Mouse (Mus musculus) neural tube, embryonic 11.5 days (tissue): ENCODE data around the gene Slc35f1. TPM values are rescaled to one million over a fixed set of nuclear protein-coding genes. Genes with fewer than 3 reads are reported as not detected.

Source experiments
- ATAC-seq: fragments of 200-750 bp; cut with Nextera tagmentation; 2 replicates; pipeline ENCODE4 v1.8.0; 2017; ENCODE audit warnings: moderate number of reproducible peaks, mild to moderate bottlenecking, moderate TSS enrichment, moderate library complexity; ENCODE audit not compliant: insufficient read depth, low FRiP score, low TSS enrichment
- DNase-seq: peaks from one replicate; pipeline ENCODE4 v3.0.0-alpha.2; 2015; ENCODE audit warnings: low spot score
- H3K27ac ChIP-seq: fragments of 300-500 bp; sonication (generic); 2 replicates; pipeline ENCODE4 v1.5.1; 2014; ENCODE audit warnings: low read depth, mild to moderate bottlenecking, low read length
- H3K27me3 ChIP-seq: fragments of 300-500 bp; sonication (generic); 2 replicates; pipeline ENCODE4 v1.6.1; 2014; ENCODE audit warnings: mild to moderate bottlenecking, low read length, mixed read lengths; ENCODE audit not compliant: control insufficient read depth, insufficient read depth
- H3K36me3 ChIP-seq: fragments of 300-500 bp; sonication (generic); 2 replicates; pipeline ENCODE4 v1.6.1; 2014; ENCODE audit warnings: mild to moderate bottlenecking, low read length, moderate library complexity, mixed read lengths; ENCODE audit not compliant: control insufficient read depth, insufficient read depth
- H3K4me1 ChIP-seq: fragments of 300-500 bp; sonication (generic); 2 replicates; pipeline ENCODE4 v1.6.1; 2014; ENCODE audit warnings: low read length, mixed read lengths; ENCODE audit not compliant: control insufficient read depth, insufficient read depth
- H3K4me2 ChIP-seq: fragments of 300-500 bp; sonication (generic); 2 replicates; pipeline ENCODE4 v1.6.1; 2014; ENCODE audit warnings: low read depth, mild to moderate bottlenecking, moderate library complexity
- H3K4me3 ChIP-seq: fragments of 300-500 bp; sonication (generic); 2 replicates; pipeline ENCODE4 v1.5.1; 2014; ENCODE audit warnings: low read depth, low read length
- H3K9ac ChIP-seq: fragments of 300-500 bp; sonication (generic); 2 replicates; pipeline ENCODE4 v1.6.1; 2014; ENCODE audit warnings: mild to moderate bottlenecking, low read length
- H3K9me3 ChIP-seq: fragments of 300-500 bp; sonication (generic); 2 replicates; pipeline ENCODE4 v1.6.1; 2016; ENCODE audit warnings: low read length; ENCODE audit not compliant: control insufficient read depth
- WGBS: fragments of 180-500 bp; shearing (Covaris S2); extraction: QIAGEN DNeasy Blood & Tissue Kit; methylation state at CpG from one replicate; pipeline ENCODE4 v1.1.7; 2014; 5-methylcytosine and 5-hydroxymethylcytosine counted together
- polyA plus RNA-seq: library from polyadenylated mRNA; unstranded; fragments of >200 nt; fragmentation: Nextera tagmentation; extraction: Ambion mirVana; gene quantifications from 2 replicates; pipeline ENCODE4 v1.2.1, GENCODE M21; 2014

Slc35f1 gene
- polyA plus RNA-seq, 1 experiment from 2014 or later, result 17.1 TPM

- DNase-seq (no peak), ATAC-seq (no peak)
- Histone ChIP-seq H3K4me3 (no peak overlapping the region), H3K27ac (no peak overlapping the region), H3K9me3 (no peaks in the 10 kb centered on the region), H3K4me2 (no peak overlapping the region), H3K36me3 (no peaks in the 10 kb centered on the region), H3K27me3 (no peaks in the 10 kb centered on the region), H3K9ac (no peak overlapping the region), H3K4me1 (no peaks in the 10 kb centered on the region)
- WGBS, result 89% methylated on average over 4 of the region's 4 CpGs
Observed at GRCm38 (mm10) chr10:52715146-52715545, 24.8 kb downstream of the Slc35f1 start.

- Histone ChIP-seq H3K9me3 (no peaks in the 10 kb centered on the region), H3K36me3 (no peaks in the 10 kb centered on the region), H3K4me1 (no peaks in the 10 kb centered on the region), H3K27ac (no peak overlapping the region), H3K9ac (no peak overlapping the region), H3K4me2 (no peak overlapping the region), H3K4me3 (no peak overlapping the region), H3K27me3 (no peaks in the 10 kb centered on the region)
- no peak for ATAC-seq
- WGBS, result 83% methylated on average over 1 of the region's 1 CpGs
- DNase-seq, result no peak
Observed at GRCm38 (mm10) chr10:52718199-52718917, 28.0 kb downstream of the Slc35f1 start.

DNA sequence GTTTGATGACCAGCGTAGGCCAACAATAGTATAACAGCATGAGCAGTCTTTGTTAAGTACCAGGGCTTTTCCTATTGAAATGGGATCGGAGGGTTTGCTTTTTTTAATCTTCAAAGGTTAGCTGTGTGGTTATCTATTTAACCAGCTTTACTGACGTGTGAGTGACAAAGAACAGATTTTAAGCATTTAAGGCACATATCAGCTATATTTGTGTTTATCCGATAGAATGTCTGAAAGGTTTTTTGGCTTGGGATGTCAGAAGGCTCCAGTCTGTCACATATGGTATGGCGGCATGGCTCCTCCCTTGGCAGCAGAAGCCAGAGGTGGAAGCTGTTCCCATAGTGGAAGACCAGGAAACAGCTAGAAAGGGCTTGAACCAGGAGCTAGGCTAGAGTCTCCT lies 36.3 kb downstream of the Slc35f1 start:
- WGBS, result 89% methylated on average over 5 of the region's 5 CpGs
- H3K9me3 ChIP-seq, result no peaks in the 10 kb centered on the region
- H3K4me2 ChIP-seq, result no peak overlapping the region
- no peak overlapping the region for H3K9ac ChIP-seq
- H3K4me1 ChIP-seq, result no peaks in the 10 kb centered on the region
- ATAC-seq (no peak), DNase-seq (no peak)
- H3K36me3 ChIP-seq, result no peaks in the 10 kb centered on the region
- no peak overlapping the region for H3K27ac ChIP-seq
- no peaks in the 10 kb centered on the region for H3K27me3 ChIP-seq
- H3K4me3 ChIP-seq, result no peak overlapping the region

- H3K9me3 ChIP-seq, result no peaks in the 10 kb centered on the region
- no peak overlapping the region for H3K27ac ChIP-seq
- H3K4me2 ChIP-seq, result no peak overlapping the region
- 6% methylated on average over 10 of the region's 10 CpGs for WGBS
- no peaks in the 10 kb centered on the region for H3K36me3 ChIP-seq
- peak; percentile 88 for DNase-seq
- peak; percentile 99 for ATAC-seq
- peaks cover 2% of the 10 kb centered on the region; the same call in 1 of the 2 replicates for H3K4me1 ChIP-seq
- no peaks in the 10 kb centered on the region for H3K27me3 ChIP-seq
- no peak overlapping the region for H3K9ac ChIP-seq
- H3K4me3 ChIP-seq, result no peak overlapping the region
Observed at GRCm38 (mm10) chr10:52742671-52743379, 52.5 kb downstream of the Slc35f1 start.

DNA sequence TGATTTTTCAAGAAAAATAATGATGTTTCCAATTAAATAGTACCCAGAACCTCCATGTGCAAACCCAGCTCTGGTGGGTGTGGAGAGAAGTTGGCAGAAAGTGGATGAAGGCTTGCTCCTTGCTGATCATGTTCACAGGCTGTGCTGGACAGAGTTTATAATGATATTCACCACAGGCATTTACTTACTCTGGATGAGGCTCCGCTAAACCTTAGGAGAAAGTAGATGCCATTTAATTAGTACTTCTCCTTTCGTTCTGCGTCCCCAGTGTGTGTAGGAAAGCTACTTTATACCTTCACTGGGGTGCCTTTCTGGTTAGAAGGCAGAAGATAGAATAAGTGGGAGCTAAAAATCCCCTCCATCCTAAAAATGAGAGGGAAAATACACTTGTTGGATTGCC lies 53.5 kb downstream of the Slc35f1 start:
- Histone ChIP-seq H3K4me1 (peaks cover 2% of the 10 kb centered on the region; the same call in 1 of the 2 replicates), H3K9ac (no peak overlapping the region), H3K27ac (no peak overlapping the region), H3K4me2 (no peak overlapping the region), H3K4me3 (no peak overlapping the region), H3K36me3 (no peaks in the 10 kb centered on the region), H3K9me3 (no peaks in the 10 kb centered on the region), H3K27me3 (no peaks in the 10 kb centered on the region)
- ATAC-seq (no peak), DNase-seq (no peak)
- whole genome bisulfite sequencing, result 88% methylated on average over 3 of the region's 3 CpGs

DNA sequence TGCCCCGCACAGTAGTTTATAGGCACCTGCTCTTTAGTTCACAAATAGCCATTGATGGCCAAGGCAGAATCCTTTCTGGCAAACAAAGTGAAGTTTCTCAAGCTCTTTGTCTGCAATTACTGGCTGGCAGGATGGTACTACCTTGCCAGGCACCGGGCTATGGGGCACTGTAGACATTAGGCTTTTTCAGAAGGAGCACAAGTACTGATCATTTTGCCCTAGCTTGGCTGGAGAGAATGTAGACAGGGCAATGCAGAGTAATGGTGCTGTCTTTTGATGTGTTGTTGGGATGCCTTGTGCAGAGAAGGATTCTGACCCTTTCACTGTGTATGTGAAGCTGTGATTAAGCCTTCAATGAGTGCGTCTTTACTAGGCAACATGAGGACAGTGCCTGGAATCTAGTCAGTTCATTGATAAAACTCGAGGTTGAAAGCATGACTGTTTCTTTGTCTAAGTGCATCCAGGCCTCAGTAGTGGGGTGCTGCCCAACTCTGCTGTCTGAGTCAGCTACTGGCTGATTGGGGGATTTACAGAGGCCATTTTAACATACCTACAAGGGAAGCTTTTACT lies 57.8 kb downstream of the Slc35f1 start:
- Histone ChIP-seq H3K27ac (no peak overlapping the region), H3K9ac (no peak overlapping the region), H3K4me3 (no peak overlapping the region), H3K4me1 (peaks cover 2% of the 10 kb centered on the region; the same call in 1 of the 2 replicates), H3K9me3 (no peaks in the 10 kb centered on the region), H3K4me2 (no peak overlapping the region), H3K27me3 (no peaks in the 10 kb centered on the region), H3K36me3 (no peaks in the 10 kb centered on the region)
- DNase-seq (no peak), ATAC-seq (peak; percentile 28; the same call in 1 of the 2 replicates)
- WGBS, result 64% methylated on average over 4 of the region's 4 CpGs

- H3K27me3 ChIP-seq, result no peaks in the 10 kb centered on the region
- DNase-seq (no peak), ATAC-seq (no peak)
- no peak overlapping the region for H3K4me3 ChIP-seq
- WGBS, result 76% methylated on average over 13 of the region's 13 CpGs
- H3K9ac ChIP-seq, result no peak overlapping the region
- no peak overlapping the region for H3K27ac ChIP-seq
- H3K36me3 ChIP-seq, result no peaks in the 10 kb centered on the region
- H3K4me2 ChIP-seq, result no peak overlapping the region
- no peaks in the 10 kb centered on the region for H3K9me3 ChIP-seq
- H3K4me1 ChIP-seq, result no peaks in the 10 kb centered on the region
Observed at GRCm38 (mm10) chr10:52755949-52756679, 65.8 kb downstream of the Slc35f1 start.

GRCm38 (mm10) chr10:52757496-52758260 lies 67.3 kb downstream of the Slc35f1 start:
- H3K27ac ChIP-seq, result no peak overlapping the region
- H3K4me1 ChIP-seq, result no peaks in the 10 kb centered on the region
- no peak overlapping the region for H3K9ac ChIP-seq
- 70% methylated on average over 4 of the region's 4 CpGs for WGBS
- DNase-seq, result no peak
- H3K27me3 ChIP-seq, result no peaks in the 10 kb centered on the region
- H3K36me3 ChIP-seq, result no peaks in the 10 kb centered on the region
- no peak for ATAC-seq
- no peak overlapping the region for H3K4me2 ChIP-seq
- no peaks in the 10 kb centered on the region for H3K9me3 ChIP-seq
- H3K4me3 ChIP-seq, result no peak overlapping the region
